Mouse (Mus musculus) lung, embryonic 16.5 days (tissue): ENCODE data around the gene Jmjd6. TPM values are rescaled to one million over a fixed set of nuclear protein-coding genes. Genes with fewer than 3 reads are reported as not detected.
"Not testable (repeated sequence)": the region's sequence is repeated elsewhere in the genome, so short reads cannot be mapped to it uniquely, and the experiment has no call there.

Source experiments
- ATAC-seq: fragments of 200-750 bp; cut with Nextera tagmentation; 2 replicates; pipeline ENCODE4 v1.8.0; 2017; ENCODE audit warnings: low read depth, mild to moderate bottlenecking, moderate library complexity
- H3K27ac ChIP-seq: fragments of 300-500 bp; sonication (generic); 2 replicates; pipeline ENCODE4 v1.5.1; 2014; ENCODE audit warnings: mild to moderate bottlenecking, control low read depth, low read length
- H3K27me3 ChIP-seq: fragments of 300-500 bp; sonication (generic); 2 replicates; pipeline ENCODE4 v1.6.1; 2014; ENCODE audit warnings: low read depth, low read length, mixed read lengths; ENCODE audit not compliant: control insufficient read depth, insufficient read depth
- H3K36me3 ChIP-seq: fragments of 300-500 bp; sonication (generic); 2 replicates; pipeline ENCODE4 v1.6.1; 2014; ENCODE audit warnings: low read length; ENCODE audit not compliant: control insufficient read depth, insufficient read depth
- H3K4me1 ChIP-seq: fragments of 300-500 bp; sonication (generic); replicated peaks from 2 replicates; pipeline ENCODE4 v1.6.1; 2014; ENCODE audit warnings: low read length, mixed read lengths; ENCODE audit not compliant: control insufficient read depth, insufficient read depth
- H3K4me2 ChIP-seq: fragments of 300-500 bp; sonication (generic); 2 replicates; pipeline ENCODE4 v1.6.1; 2014; ENCODE audit warnings: low read depth, low read length, control low read depth
- H3K4me3 ChIP-seq: fragments of 300-500 bp; sonication (generic); 2 replicates; pipeline ENCODE4 v1.5.1; 2014; ENCODE audit warnings: mild to moderate bottlenecking, low read length, control low read depth
- H3K9ac ChIP-seq: fragments of 300-500 bp; sonication (generic); 2 replicates; pipeline ENCODE4 v1.6.1; 2014; ENCODE audit warnings: low read length, control low read depth
- H3K9me3 ChIP-seq: fragments of 300-500 bp; sonication (generic); 2 replicates; pipeline ENCODE4 v1.6.1; 2016; ENCODE audit warnings: low read length; ENCODE audit not compliant: control insufficient read depth
- WGBS: fragments of 180-500 bp; shearing (Covaris S2); extraction: QIAGEN DNeasy Blood & Tissue Kit; methylation state at CpG from one replicate; pipeline ENCODE4 v1.1.7; 2014; 5-methylcytosine and 5-hydroxymethylcytosine counted together
- polyA plus RNA-seq: library from polyadenylated mRNA; unstranded; fragments of >200 nt; fragmentation: Nextera tagmentation; extraction: Ambion mirVana; gene quantifications from 2 replicates; pipeline ENCODE4 v1.2.1, GENCODE M21; 2015

Gene Jmjd6
- polyA plus RNA-seq, 1 experiment from 2014 or later: 60.8 TPM

DNA sequence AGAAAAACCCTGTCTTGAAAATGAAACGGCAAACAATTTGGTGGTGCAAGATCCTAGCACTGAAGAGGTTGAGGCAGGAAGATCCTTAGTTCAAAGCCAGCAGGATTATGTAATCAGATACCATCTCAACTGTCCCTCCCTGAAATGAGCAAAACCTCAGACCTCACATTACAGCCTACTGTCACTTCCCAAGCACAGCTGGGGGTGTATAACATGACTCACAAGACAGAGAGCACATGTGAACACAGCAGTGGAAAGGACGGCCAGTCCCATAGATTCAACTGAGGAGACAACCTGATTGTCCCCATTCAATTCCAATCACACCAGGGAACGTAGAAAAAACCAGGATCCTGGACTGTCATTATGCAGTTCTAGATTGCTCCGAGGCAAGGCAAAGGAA is 7.0 kb downstream of the Jmjd6 start:
- Histone ChIP-seq H3K4me2 (no peak overlapping the region), H3K9ac (no peak overlapping the region), H3K9me3 (no peaks in the 10 kb centered on the region), H3K36me3 (peaks cover 56% of the 10 kb centered on the region), H3K4me3 (no peak overlapping the region), H3K27me3 (no peaks in the 10 kb centered on the region), H3K4me1 (peaks cover 13% of the 10 kb centered on the region), H3K27ac (no peak overlapping the region)
- no peak for ATAC-seq
- 95% methylated on average over 4 of the region's 4 CpGs for WGBS

DNA sequence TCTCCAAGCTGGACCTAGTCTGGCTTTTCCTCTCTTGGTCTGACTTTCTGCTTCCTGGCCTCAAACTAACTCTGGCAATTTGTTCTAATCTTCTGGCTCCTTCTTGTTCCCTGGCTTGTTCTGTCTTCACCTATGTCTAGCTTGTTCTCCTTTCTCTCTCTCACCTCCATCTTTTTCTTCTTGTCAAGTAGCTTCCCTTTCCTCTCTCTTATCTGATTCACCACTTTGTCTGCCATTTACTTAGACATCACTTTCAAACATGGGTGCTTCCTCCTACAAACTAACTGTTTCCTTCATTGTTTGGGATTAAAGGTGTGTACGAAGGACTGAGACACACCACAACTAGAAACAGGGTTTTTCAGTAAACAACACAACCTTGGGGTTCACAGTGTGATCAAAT is 8.3 kb downstream of the Jmjd6 start:
- Histone ChIP-seq H3K9me3 (no peaks in the 10 kb centered on the region), H3K4me2 (no peak overlapping the region), H3K27me3 (no peaks in the 10 kb centered on the region), H3K27ac (no peak overlapping the region), H3K36me3 (peaks cover 45% of the 10 kb centered on the region), H3K4me1 (peaks cover 3% of the 10 kb centered on the region; the same call in 1 of the 2 replicates), H3K9ac (no peak overlapping the region), H3K4me3 (no peak overlapping the region)
- no peak for ATAC-seq
- 92% methylated on average over 1 of the region's 1 CpGs for WGBS

DNA sequence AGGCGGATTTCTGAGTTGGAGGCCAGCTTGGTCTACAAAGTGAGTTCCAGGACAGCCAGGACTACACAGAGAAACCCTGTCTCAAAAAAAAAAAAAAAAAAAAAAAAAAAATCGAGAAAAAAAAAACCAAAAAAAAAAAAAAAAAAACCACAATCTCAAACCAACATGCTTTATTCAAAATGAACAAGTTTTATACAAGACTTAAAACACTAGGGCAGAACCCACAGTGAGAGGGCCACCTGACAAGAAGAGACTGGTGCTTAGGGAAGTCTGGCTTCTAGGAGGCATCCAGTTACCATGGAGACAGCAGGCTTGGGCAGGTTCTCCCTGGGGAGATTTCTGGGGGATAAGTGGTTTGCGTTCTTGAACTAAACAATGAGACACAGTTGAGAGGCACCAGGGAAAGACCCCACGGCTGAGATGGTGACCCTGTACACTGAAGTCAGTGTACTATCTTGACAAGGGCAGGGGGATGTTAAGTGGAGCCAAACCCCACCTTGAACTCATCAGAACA is 11.0 kb downstream of the Jmjd6 start:
- Histone ChIP-seq H3K27ac (no peak overlapping the region), H3K9me3 (no peaks in the 10 kb centered on the region), H3K36me3 (peaks cover 23% of the 10 kb centered on the region)

DNA sequence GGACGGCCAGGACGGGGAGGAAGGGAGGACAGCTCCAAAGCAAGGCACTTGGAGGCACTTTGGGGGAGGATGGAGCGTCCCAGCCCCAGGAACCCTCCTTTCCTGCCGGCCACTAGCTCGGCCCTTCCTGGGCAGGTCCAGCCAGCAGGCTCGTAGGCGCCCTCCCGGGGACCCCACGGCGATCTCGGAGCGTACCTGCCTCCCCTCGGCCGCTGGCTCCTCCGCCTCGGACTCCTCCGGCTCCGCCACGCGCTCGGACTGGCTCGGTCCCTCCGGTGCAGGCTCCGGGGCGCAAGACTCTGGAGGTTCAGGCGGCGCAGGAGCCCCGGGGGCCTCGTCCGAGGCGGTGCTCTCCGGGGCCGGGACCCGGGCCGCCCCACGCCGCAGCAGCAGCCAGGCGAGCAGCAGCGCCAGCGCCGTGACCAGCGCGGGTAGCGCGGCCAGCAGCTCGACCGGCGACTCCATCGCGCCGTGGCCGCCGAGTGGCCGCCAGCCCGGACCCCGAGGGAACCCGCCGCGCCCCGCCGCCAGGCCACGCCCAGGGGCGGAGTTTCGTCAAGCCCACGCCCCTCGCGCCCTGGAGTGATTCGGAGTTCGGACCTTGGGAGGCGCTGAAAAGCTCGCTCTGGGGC is 15.6 kb downstream of the Jmjd6 start, which contains the start of gene Mxra7:
Mxra7 (minus strand) TSS at position 513 of the 632 bp plus-strand sequence.
- peak within 1 kb of the TSS; percentile 75 for H3K4me3 ChIP-seq
- H3K9me3 ChIP-seq: no peaks in the 10 kb centered on the region
- H3K27ac ChIP-seq: peak within 1 kb of the TSS; percentile 80
- WGBS: under 1% methylated on average over 53 of the region's 71 CpGs
- peak within 1 kb of the TSS; percentile 87 for H3K9ac ChIP-seq
- H3K36me3 ChIP-seq: no peaks in the 10 kb centered on the region
- H3K4me2 ChIP-seq: peak within 1 kb of the TSS; percentile 91
- peaks cover 19% of the 10 kb centered on the region for H3K4me1 ChIP-seq
- peak; percentile 85 for ATAC-seq
- no peaks in the 10 kb centered on the region for H3K27me3 ChIP-seq

More for the DNA sequence above, 11.0 kb downstream of the Jmjd6 start:
- Histone ChIP-seq H3K4me3 (no peak overlapping the region), H3K9ac (no peak overlapping the region), H3K27me3 (no peaks in the 10 kb centered on the region), H3K4me1 (peaks cover 6% of the 10 kb centered on the region; the same call in 1 of the 2 replicates), H3K4me2 (no peak overlapping the region)
- no peak for ATAC-seq
- 32% methylated on average over 4 of the region's 4 CpGs for WGBS

DNA sequence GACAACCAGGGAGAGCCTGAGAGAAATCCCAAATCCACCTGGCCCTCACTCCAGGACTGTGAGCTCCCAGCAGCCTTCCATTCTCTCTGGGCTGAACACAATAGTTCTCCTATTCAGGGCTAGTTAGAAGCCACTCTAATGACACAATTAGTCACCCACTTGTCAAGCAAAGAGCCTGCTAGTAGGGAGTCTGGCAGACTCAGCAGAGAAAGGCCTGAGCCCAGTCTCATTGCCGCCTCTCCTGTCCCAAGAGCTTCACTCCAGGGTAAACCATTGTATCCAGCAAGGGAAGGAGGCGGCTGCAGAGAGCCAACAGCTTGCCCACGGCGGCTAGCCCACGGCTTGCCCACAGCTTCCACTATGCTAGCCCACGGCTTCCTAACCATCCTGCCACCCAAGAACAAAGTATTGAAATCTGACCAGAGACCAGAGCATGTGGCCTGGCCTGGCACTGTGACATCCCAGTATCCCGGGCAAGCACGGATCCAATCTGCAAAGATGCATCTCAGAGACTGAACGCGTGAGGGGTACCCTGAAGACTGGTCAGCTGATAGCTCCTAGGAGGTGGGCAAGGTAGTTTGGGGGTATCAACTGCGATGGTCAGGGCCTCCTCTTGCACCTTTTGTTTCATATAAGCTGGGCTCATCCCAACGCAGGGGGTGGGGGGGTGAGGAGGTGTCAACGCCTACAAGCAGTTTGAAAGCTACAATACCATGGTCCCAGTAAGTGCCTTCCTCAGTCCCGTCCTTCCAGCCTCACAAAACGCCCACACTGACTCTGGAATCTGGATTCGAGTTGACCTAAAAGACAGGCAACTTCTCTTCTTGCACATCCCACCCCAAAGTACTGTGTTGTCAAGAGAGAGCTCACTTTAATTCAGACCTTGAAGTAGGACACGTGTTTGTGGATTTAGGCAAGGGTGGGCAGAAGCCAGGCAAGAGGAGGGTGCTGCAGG is 16.4 kb downstream of the Jmjd6 start:
- no peak for ATAC-seq
- no peaks in the 10 kb centered on the region for H3K36me3 ChIP-seq
- H3K27me3 ChIP-seq: no peaks in the 10 kb centered on the region
- H3K4me3 ChIP-seq: peak overlapping the region; percentile 75
- H3K9me3 ChIP-seq: no peaks in the 10 kb centered on the region
- peak overlapping the region; percentile 91 for H3K4me2 ChIP-seq
- peaks cover 26% of the 10 kb centered on the region for H3K4me1 ChIP-seq
- 34% methylated on average over 17 of the region's 17 CpGs for WGBS
- H3K9ac ChIP-seq: peak overlapping the region; percentile 87
- H3K27ac ChIP-seq: peak overlapping the region; percentile 80

DNA sequence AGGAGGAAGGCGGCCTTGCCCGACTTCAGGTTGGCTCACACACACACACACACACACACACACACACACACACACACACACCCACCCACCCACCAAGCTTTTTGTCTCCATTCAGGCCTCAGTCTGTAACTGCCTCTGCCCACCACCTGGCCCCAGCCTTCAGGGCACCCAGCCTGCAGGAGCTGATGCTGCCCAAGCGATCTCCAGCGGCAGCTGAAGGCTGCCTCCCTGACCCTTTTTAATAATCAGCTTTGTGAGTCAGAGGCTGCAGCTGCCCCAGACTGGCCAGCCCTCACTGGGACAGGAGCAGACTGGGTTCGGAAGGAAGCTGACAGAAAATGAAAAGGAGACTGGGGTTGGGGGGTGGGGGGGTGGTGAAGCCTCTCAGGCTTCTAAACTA is 18.0 kb downstream of the Jmjd6 start:
- Histone ChIP-seq H3K27ac (0 out of 2 replicates have a peak overlapping the region, but pooled peaks have one; percentile 1), H3K4me2 (no peak overlapping the region), H3K4me1 (peaks cover 40% of the 10 kb centered on the region), H3K36me3 (no peaks in the 10 kb centered on the region), H3K4me3 (no peak overlapping the region), H3K27me3 (no peaks in the 10 kb centered on the region), H3K9me3 (no peaks in the 10 kb centered on the region), H3K9ac (no peak overlapping the region)
- WGBS: 79% methylated on average over 3 of the region's 5 CpGs
- no peak for ATAC-seq

DNA sequence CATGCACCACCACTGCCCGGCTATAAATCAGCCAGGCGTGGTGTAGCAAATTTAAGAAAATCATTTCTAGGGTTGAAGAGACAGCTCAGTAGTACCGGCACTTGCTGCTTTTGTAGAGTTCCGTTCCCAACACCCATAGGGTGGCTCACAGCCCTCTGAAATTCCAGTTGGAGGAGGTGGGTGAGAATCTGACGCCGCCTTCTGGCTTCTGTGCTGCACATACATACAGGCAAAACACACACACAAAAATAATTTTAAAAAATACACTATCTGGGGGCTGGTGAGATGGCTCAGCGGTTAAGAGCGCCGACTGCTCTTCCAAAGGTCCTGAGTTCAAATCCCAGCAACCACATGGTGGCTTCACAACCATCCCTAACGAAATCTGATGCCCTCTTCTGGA is 19.4 kb downstream of the Jmjd6 start:
- not testable (repeated sequence) for H3K4me3 ChIP-seq, H3K36me3 ChIP-seq, H3K4me2 ChIP-seq, ATAC-seq, H3K27me3 ChIP-seq, H3K9me3 ChIP-seq, H3K9ac ChIP-seq, H3K27ac ChIP-seq
- 94% methylated on average over 10 of the region's 10 CpGs for WGBS
- peaks cover 44% of the 10 kb centered on the region for H3K4me1 ChIP-seq

DNA sequence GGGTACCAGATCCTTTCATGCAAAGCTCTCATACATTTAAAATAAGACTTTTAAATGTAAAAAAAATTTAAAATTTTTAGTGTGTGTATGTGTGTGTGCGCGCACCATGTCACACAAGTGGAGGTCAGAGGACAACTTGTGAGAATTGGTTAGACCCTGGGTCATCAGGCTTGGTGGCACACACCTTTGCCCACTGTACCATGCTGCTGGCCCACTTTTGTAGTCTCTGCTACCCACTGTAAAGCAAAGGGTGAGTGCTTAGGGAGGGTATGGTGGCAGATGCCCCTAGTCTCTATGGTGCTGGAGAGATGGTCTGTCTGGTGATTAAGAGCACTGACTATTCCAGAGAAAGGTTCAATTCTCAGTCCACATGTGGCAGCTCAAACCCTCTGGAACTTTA is 20.0 kb downstream of the Jmjd6 start:
- Histone ChIP-seq H3K27me3 (no peaks in the 10 kb centered on the region), H3K36me3 (no peaks in the 10 kb centered on the region), H3K27ac (no peak overlapping the region), H3K4me2 (no peak overlapping the region), H3K4me1 (peaks cover 44% of the 10 kb centered on the region), H3K9ac (no peak overlapping the region), H3K4me3 (no peak overlapping the region), H3K9me3 (no peaks in the 10 kb centered on the region)
- WGBS: 96% methylated on average over 2 of the region's 2 CpGs
- no peak for ATAC-seq

DNA sequence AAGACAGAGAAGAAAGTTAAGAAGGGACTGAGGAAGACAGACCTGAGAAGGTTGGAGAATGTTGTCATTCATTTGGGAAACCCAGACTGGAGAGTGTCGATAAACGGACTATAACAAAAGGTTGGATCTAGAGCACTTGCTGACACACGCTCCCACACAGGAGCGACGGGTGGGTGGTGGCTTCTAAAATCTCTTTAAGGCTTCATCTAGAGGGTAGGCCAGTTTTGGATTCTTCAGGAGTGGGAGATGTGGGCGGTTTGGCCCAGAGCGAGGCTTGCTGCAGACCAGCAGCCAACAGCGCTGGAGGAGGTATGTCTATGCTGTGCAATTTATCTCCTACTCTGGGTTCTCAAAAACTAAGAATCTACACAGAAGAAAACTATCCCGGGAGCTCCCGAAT is 20.6 kb downstream of the Jmjd6 start:
- ATAC-seq: no peak
- 0 out of 2 replicates have a peak overlapping the region, but pooled peaks have one; percentile 30 for H3K27ac ChIP-seq
- no peak overlapping the region for H3K4me3 ChIP-seq
- H3K4me1 ChIP-seq: peaks cover 41% of the 10 kb centered on the region
- H3K9ac ChIP-seq: no peak overlapping the region
- no peaks in the 10 kb centered on the region for H3K27me3 ChIP-seq
- H3K36me3 ChIP-seq: no peaks in the 10 kb centered on the region
- no peak overlapping the region for H3K4me2 ChIP-seq
- 81% methylated on average over 10 of the region's 10 CpGs for WGBS
- H3K9me3 ChIP-seq: no peaks in the 10 kb centered on the region
